Mouse (Mus musculus): ENCODE results near the gene Vars.
"Not testable (repeated sequence)": the region's sequence is repeated elsewhere in the genome, so short reads cannot be mapped to it uniquely, and the experiment has no call there.

Gene Vars

GRCm38 (mm10) chr17:34972069-34972749 is 28.6 kb upstream of the Vars start, which contains the start of the genes Hspa1a and Hspa1l:
Gene Hspa1a (minus strand): TSS chr17:34972156.
Gene Hspa1l (plus strand): TSS chr17:34972703.
- peak; percentile 62 for DNase-seq

GRCm38 (mm10) chr17:34975581-34976492 is 24.9 kb upstream of the Vars start:
- DNase-seq, result no peak

GRCm38 (mm10) chr17:34977000-34977399 is 23.8 kb upstream of the Vars start:
- DNase-seq, result no peak

GRCm38 (mm10) chr17:34978239-34978638 is 22.5 kb upstream of the Vars start:
- DNase-seq, result no peak

- DNase-seq, result no peak
These were observed 21.2 kb upstream of the Vars start for GRCm38 (mm10) chr17:34979631-34980030.

GRCm38 (mm10) chr17:34980655-34981054 is 20.1 kb upstream of the Vars start:
- DNase-seq, result peak; percentile 43

GRCm38 (mm10) chr17:34981690-34982180 is 19.1 kb upstream of the Vars start, which contains the start of gene Lsm2:
Gene Lsm2 (plus strand): TSS chr17:34981862.
- peak; percentile 93 for DNase-seq

GRCm38 (mm10) chr17:34982328-34982727 is 18.5 kb upstream of the Vars start:
- DNase-seq, result no peak

- DNase-seq, result no peak
These were observed 16.6 kb upstream of the Vars start for GRCm38 (mm10) chr17:34984218-34984617.

- no peak for DNase-seq
These were observed 6.0 kb upstream of the Vars start for GRCm38 (mm10) chr17:34994751-34995150.

- DNase-seq, result not testable (repeated sequence)
These were observed 5.6 kb upstream of the Vars start for GRCm38 (mm10) chr17:34995192-34995591.

- not testable (repeated sequence) for DNase-seq
These were observed 4.9 kb upstream of the Vars start for GRCm38 (mm10) chr17:34995927-34996326.

GRCm38 (mm10) chr17:34996411-34997141 is 4.2 kb upstream of the Vars start:
- no peak for DNase-seq

- no peak for DNase-seq
These were observed 3.7 kb upstream of the Vars start for GRCm38 (mm10) chr17:34997142-34997483.

- DNase-seq, result no peak
These were observed 2.0 kb upstream of the Vars start for GRCm38 (mm10) chr17:34998526-34999430.

- DNase-seq, result peak; percentile 41
These were observed 693 bp upstream of the Vars start for GRCm38 (mm10) chr17:34999871-35000716.

- DNase-seq, result peak; percentile 35
These were observed 815 bp downstream of the Vars start for GRCm38 (mm10) chr17:35001452-35002152.

GRCm38 (mm10) chr17:35002153-35002865 is 1.5 kb downstream of the Vars start:
- peak; percentile 26 for DNase-seq

- no peak for DNase-seq
These were observed 2.4 kb downstream of the Vars start for GRCm38 (mm10) chr17:35003022-35003838.
